Mouse (Mus musculus) ES-E14 (cell line): Measurements from ENCODE around the gene Gm13278.

ENCODE experiments used
- CHD2 ChIP-seq: IDR thresholded peaks from 2 replicates; pipeline ENCODE4 v1.6.1; 2014; ENCODE audit warnings: mild to moderate bottlenecking, low read depth, low read length, inconsistent platforms
- HCFC1 ChIP-seq: IDR thresholded peaks from 2 replicates; pipeline ENCODE4 v1.6.1; 2012; ENCODE audit warnings: low read length, inconsistent platforms, borderline replicate concordance; ENCODE audit not compliant: insufficient read depth
- MAFK ChIP-seq: IDR thresholded peaks from 2 replicates; pipeline ENCODE4 v1.6.1; 2014; ENCODE audit warnings: mild to moderate bottlenecking, low read depth, low read length, inconsistent platforms; ENCODE audit not compliant: insufficient read depth
- ZC3H11A ChIP-seq: IDR thresholded peaks from 2 replicates; pipeline ENCODE4 v1.6.1; 2012; ENCODE audit warnings: low read depth, mild to moderate bottlenecking, inconsistent platforms, low read length, borderline replicate concordance
- ZNF384 ChIP-seq: IDR thresholded peaks from 2 replicates; pipeline ENCODE4 v1.6.1; 2012; ENCODE audit warnings: low read depth, low read length, inconsistent platforms

DNA sequence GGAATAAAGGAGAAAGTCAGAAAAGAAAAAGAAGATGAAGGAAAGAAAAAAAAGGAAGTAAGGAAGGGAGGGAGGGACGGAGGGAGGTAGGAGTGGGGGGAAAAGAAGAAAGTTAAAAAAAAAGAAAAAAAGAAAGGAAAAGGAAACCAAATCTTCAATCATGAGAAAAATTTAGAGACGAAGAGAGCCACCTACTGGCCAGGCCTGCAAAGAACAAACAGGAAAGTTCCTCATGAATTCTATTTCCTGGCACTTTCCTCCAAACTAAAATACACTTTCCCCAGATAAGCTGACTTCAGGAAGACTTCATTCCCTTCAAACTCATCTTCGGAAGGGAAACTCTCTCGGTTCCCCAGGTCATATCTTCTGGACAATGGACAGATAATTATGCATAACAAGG lies 39.2 kb downstream of the Gm13278 start:
- no peak for TF ChIP-seq MAFK
- no peak for TF ChIP-seq CHD2
- TF ChIP-seq ZC3H11A = no peak
- TF ChIP-seq HCFC1 = no peak
- TF ChIP-seq ZNF384 = no peak
